Mouse (Mus musculus) left cerebral cortex, adult 11 months (tissue): ENCODE data around the gene Slit2.
A peak's percentile ranks its signal among the peaks of the same experiment; 100 is the strongest.

Experiments used
- DNase-seq: peaks from one replicate; pipeline ENCODE4 v3.0.0; 2022; ENCODE audit warnings: low spot score

The Slit2 gene

GRCm38 (mm10) chr5:48050637-48051314 is 67.8 kb downstream of the Slit2 start:
- no peak for DNase-seq

- DNase-seq, result no peak
Measured at GRCm38 (mm10) chr5:48058612-48059011, 75.7 kb downstream of the Slit2 start.

GRCm38 (mm10) chr5:48060715-48061114 is 77.8 kb downstream of the Slit2 start:
- no peak for DNase-seq

GRCm38 (mm10) chr5:48078730-48079129 is 95.8 kb downstream of the Slit2 start:
- no peak for DNase-seq

GRCm38 (mm10) chr5:48081223-48081881 is 98.4 kb downstream of the Slit2 start:
- no peak for DNase-seq

GRCm38 (mm10) chr5:48113400-48113799 is 130.5 kb downstream of the Slit2 start:
- no peak for DNase-seq

- DNase-seq, result no peak
Measured at GRCm38 (mm10) chr5:48114969-48115537, 132.1 kb downstream of the Slit2 start.

- no peak for DNase-seq
Measured at GRCm38 (mm10) chr5:48122651-48123050, 139.7 kb downstream of the Slit2 start.

- DNase-seq, result no peak
Measured at GRCm38 (mm10) chr5:48125770-48126423, 143.0 kb downstream of the Slit2 start.

GRCm38 (mm10) chr5:48129981-48130380 is 147.0 kb downstream of the Slit2 start:
- DNase-seq, result no peak

GRCm38 (mm10) chr5:48136571-48136970 is 153.6 kb downstream of the Slit2 start:
- DNase-seq, result peak; percentile 17

- no peak for DNase-seq
Measured at GRCm38 (mm10) chr5:48138849-48139487, 156.0 kb downstream of the Slit2 start.

GRCm38 (mm10) chr5:48139488-48139862 is 156.5 kb downstream of the Slit2 start:
- DNase-seq, result no peak

- no peak for DNase-seq
Measured at GRCm38 (mm10) chr5:48146082-48146481, 163.1 kb downstream of the Slit2 start.

GRCm38 (mm10) chr5:48160829-48161228 is 177.9 kb downstream of the Slit2 start:
- no peak for DNase-seq

GRCm38 (mm10) chr5:48181646-48182302 is 198.8 kb downstream of the Slit2 start:
- DNase-seq, result no peak

- no peak for DNase-seq
Measured at GRCm38 (mm10) chr5:48184358-48184757, 201.4 kb downstream of the Slit2 start.

GRCm38 (mm10) chr5:48187819-48188218 is 204.9 kb downstream of the Slit2 start:
- DNase-seq, result no peak

- no peak for DNase-seq
Measured at GRCm38 (mm10) chr5:48199380-48199779, 216.4 kb downstream of the Slit2 start.

GRCm38 (mm10) chr5:48215248-48215647 is 232.3 kb downstream of the Slit2 start:
- no peak for DNase-seq

- DNase-seq, result no peak
Measured at GRCm38 (mm10) chr5:48219624-48220155, 236.8 kb downstream of the Slit2 start.

GRCm38 (mm10) chr5:48225500-48225899 is 242.6 kb downstream of the Slit2 start:
- DNase-seq, result no peak
